Mouse (Mus musculus) layer of hippocampus, postnatal 36 days (tissue): ENCODE data around the gene Vmn1r166. TPM values are rescaled to one million over a fixed set of nuclear protein-coding genes. Genes with fewer than 3 reads are reported as not detected.
"Not testable (repeated sequence)": the region's sequence is repeated elsewhere in the genome, so short reads cannot be mapped to it uniquely, and the experiment has no call there.

Source experiments
- DNase-seq, 2 experiments: peaks; one replicate each; pipeline ENCODE4 v3.0.0; 2022
- total RNA-seq, 2 experiments: library from RNA; stranded (reverse); gene quantifications; 2 replicates each; pipeline ENCODE4 v1.2.3; 2021

The Vmn1r166 gene
- total RNA-seq = not detected

DNA sequence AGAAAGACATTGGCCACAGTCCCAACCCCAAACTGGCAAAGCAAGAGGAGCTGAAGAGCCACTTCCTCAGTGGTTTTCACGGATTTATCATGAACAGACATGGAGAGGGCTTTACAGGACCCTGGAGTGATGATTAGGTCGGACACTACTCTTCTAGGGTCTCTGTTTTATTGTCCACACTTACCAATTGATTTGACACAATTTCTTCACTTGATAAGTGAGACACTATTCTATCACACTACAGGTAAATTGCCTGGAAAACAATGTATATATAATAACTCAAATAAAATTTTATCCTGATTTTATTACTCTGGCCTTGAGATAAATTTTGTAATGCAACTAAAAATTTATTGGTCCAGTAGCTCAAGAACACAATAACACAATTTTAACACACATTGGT lies at the start of gene Vmn1r166:
Vmn1r166 (minus strand) TSS at position 101 of the 400 bp plus-strand sequence.
- DNase-seq = not testable (repeated sequence)

GRCm38 (mm10) chr7:23300892-23301291 lies 49.4 kb upstream of the Vmn1r166 start, which contains the start of gene Nlrp4e:
Gene Nlrp4e, plus strand, starts transcription at chr7:23301192.
- not testable (repeated sequence) for DNase-seq

- DNase-seq = not testable (repeated sequence)
These were observed 27.3 kb upstream of the Vmn1r166 start, which contains the start of gene Gm6902 for GRCm38 (mm10) chr7:23278800-23279199. Gene Gm6902, minus strand, starts transcription at chr7:23278900.

GRCm38 (mm10) chr7:23217032-23217431 lies 34.5 kb downstream of the Vmn1r166 start, which contains the start of gene Vmn1r165:
Gene Vmn1r165, plus strand, starts transcription at chr7:23217332.
- not testable (repeated sequence) for DNase-seq

Other genes starting within 250 kb of the Vmn1r166 start
- gene Gm4216, start 231.8 kb downstream of the Vmn1r166 start, total RNA-seq = not detected
- gene Vmn1r163, start 196.1 kb downstream of the Vmn1r166 start, total RNA-seq = not detected
- gene Gm8720, start 184.2 kb downstream of the Vmn1r166 start, total RNA-seq = not detected
- not detected for gene Gm10662, start 107.2 kb downstream of the Vmn1r166 start, total RNA-seq
- not detected for gene Vmn1r165, start 34.4 kb downstream of the Vmn1r166 start, total RNA-seq
- gene Gm6902, start 27.2 kb upstream of the Vmn1r166 start, total RNA-seq = not detected
- not detected for gene Nlrp4e, start 49.5 kb upstream of the Vmn1r166 start, total RNA-seq
- under 1 TPM in 1 of 2 experiments, not detected in 1; 0.22 TPM for gene Nlrp5, start 134.2 kb upstream of the Vmn1r166 start, total RNA-seq